Comparison of ENCODE assay signal across 11 mouse cellular contexts in the genomic region with DNA sequence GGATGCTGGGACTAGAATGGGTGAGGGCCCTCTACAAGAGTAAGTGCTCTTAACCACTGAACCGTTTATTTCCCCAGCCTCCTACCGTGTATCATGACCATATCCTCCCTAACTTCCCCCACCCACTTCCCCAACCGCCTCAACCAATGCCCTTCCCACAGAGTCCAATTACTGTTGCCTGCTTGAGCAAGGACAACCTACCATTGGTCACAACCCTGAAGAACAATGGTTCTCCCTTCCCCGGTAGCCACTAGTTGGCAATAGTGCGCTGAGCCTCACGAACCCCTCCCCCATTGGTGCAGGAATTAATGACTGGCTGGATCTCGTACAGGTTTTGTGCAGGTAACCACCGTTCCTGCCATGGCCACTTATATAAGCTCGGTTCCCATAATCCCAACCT. TPM values are rescaled to one million over a fixed set of nuclear protein-coding genes. Genes with fewer than 3 reads are reported as not detected.
A peak's percentile ranks its signal among the peaks of the same experiment; 100 is the strongest.
DNase-seq lines count a peak whose midpoint lies in the region; ATAC-seq lines count a peak whose summit lies in the region.
"Had no signal": no experiment of that assay in that cellular context is flagged by ENCODE, and none has a peak within 500 bp of the region (broad histone marks: within the 10 kb centered on the region; RNA-seq: fewer than 3 reads in every experiment).

No protein-coding gene starts in this region.

- no peaks in the 10 kb centered on the region for H3K9me3 ChIP-seq in liver, embryonic 16.5 days (replicated peaks; ENCODE audit: control insufficient read depth, low read length)
- no peaks in the 10 kb centered on the region for H3K9me3 ChIP-seq in midbrain, embryonic 10.5 days (replicated peaks)
- H3K9me3 ChIP-seq: embryonic facial prominence, embryonic 13.5 days had no signal

- H3K27me3 ChIP-seq in liver, embryonic 16.5 days (ENCODE audit: control insufficient read depth, insufficient read depth, low read depth, low read length) = no peaks in the 10 kb centered on the region
- no peaks in the 10 kb centered on the region for H3K27me3 ChIP-seq in splenic B cell, adult 2 months (ENCODE audit: control insufficient read depth, insufficient read depth, low read length, poor library complexity, severe bottlenecking)
- no peaks in the 10 kb centered on the region for H3K27me3 ChIP-seq in midbrain, embryonic 10.5 days (ENCODE audit: low read depth, poor library complexity, severe bottlenecking)
- H3K27me3 ChIP-seq: embryonic facial prominence, embryonic 13.5 days had no signal

- H3K4me2 ChIP-seq in liver, embryonic 16.5 days (ENCODE audit: low read depth, low read length) = no peak overlapping the region
- H3K4me2 ChIP-seq: embryonic facial prominence, embryonic 13.5 days had no signal

- peak; percentile 38 for DNase-seq in adrenal gland, postnatal 10 days
- no peak for DNase-seq in adrenal gland, postnatal 25 days
- peak; percentile 35 to 57 for DNase-seq in spleen, postnatal 36 days (ENCODE audit: low spot score in 2 of 2)
- no peak for DNase-seq in spleen, adult 12 weeks (ENCODE audit: low spot score)
- peak; percentile 59 for DNase-seq in splenic B cell, adult 2 months (ENCODE audit: low read depth, low spot score)
- no peak for DNase-seq in midbrain, embryonic 10.5 days (ENCODE audit: low spot score)
- DNase-seq in urinary bladder, adult 2 months (ENCODE audit: low spot score) = no peak
- DNase-seq: heart, adult 18-20 months had no signal

- no peak overlapping the region for H3K27ac ChIP-seq in liver, embryonic 16.5 days (ENCODE audit: low read length)
- no peak overlapping the region for H3K27ac ChIP-seq in midbrain, embryonic 10.5 days (replicated peaks)
- H3K27ac ChIP-seq: embryonic facial prominence, embryonic 13.5 days had no signal

- WGBS in liver, embryonic 16.5 days (ENCODE audit: insufficient replicate concordance) = 26% methylated on average over 9 of the region's 9 CpGs
- 60% methylated on average over 9 of the region's 9 CpGs for WGBS in midbrain, embryonic 10.5 days

- no peak overlapping the region for H3K4me3 ChIP-seq in liver, embryonic 16.5 days (ENCODE audit: low read depth, low read length)
- H3K4me3 ChIP-seq in midbrain, embryonic 10.5 days = no peak overlapping the region
- H3K4me3 ChIP-seq: embryonic facial prominence, embryonic 13.5 days; myocyte had no signal

- no peak overlapping the region for H3K9ac ChIP-seq in liver, embryonic 16.5 days (ENCODE audit: low read depth, low read length)
- H3K9ac ChIP-seq: embryonic facial prominence, embryonic 13.5 days had no signal

- ATAC-seq in liver, embryonic 16.5 days (ENCODE audit: low read depth) = peak; percentile 58

- no peaks in the 10 kb centered on the region for H3K36me3 ChIP-seq in liver, embryonic 16.5 days (ENCODE audit: control insufficient read depth, insufficient read depth)
- H3K36me3 ChIP-seq in splenic B cell, adult 2 months (ENCODE audit: control insufficient read depth, insufficient read depth, low read length, poor library complexity, severe bottlenecking) = no peaks in the 10 kb centered on the region
- no peaks in the 10 kb centered on the region for H3K36me3 ChIP-seq in midbrain, embryonic 10.5 days
- H3K36me3 ChIP-seq: embryonic facial prominence, embryonic 13.5 days had no signal

- H3K4me1 ChIP-seq in liver, embryonic 16.5 days (ENCODE audit: control insufficient read depth, low read depth, low read length) = peaks cover 3% of the 10 kb centered on the region
- peaks cover 11% of the 10 kb centered on the region for H3K4me1 ChIP-seq in midbrain, embryonic 10.5 days

RNA-seq across cellular contexts. Expression of a gene that starts 19.6 kb away (rescaled TPM):
- 1 to 10 TPM; 2.2 to 3.7 TPM for total RNA-seq in adrenal gland, postnatal 10 days (2021)
- total RNA-seq in adrenal gland, postnatal 25 days (2021) = 2.1 and 2.9 TPM in 2 replicates
- polyA plus RNA-seq in liver, embryonic 16.5 days (2015; fragmentation: Nextera tagmentation; extraction: Ambion mirVana) = 0.84 and 0.86 TPM in 2 replicates
- polyA plus RNA-seq in midbrain, embryonic 10.5 days (2016; fragmentation: Nextera tagmentation; extraction: Ambion mirVana) = 0.65 and 0.76 TPM in 2 replicates
- polyA plus RNA-seq in urinary bladder, adult 2 months (2012; rRNA removed) = 18.6 and 24.0 TPM in 2 replicates

RNA-seq across cellular contexts. Expression of a gene that starts 28.4 kb away (rescaled TPM):
- total RNA-seq in adrenal gland, postnatal 10 days (2021) = 1 to 10 TPM; 3.0 to 4.3 TPM
- 2.4 and 3.5 TPM in 2 replicates for total RNA-seq in adrenal gland, postnatal 25 days (2021)
- polyA plus RNA-seq in liver, embryonic 16.5 days (2015; fragmentation: Nextera tagmentation; extraction: Ambion mirVana) = 2.7 and 3.9 TPM in 2 replicates
- polyA plus RNA-seq in midbrain, embryonic 10.5 days (2016; fragmentation: Nextera tagmentation; extraction: Ambion mirVana) = 2.8 TPM in 2 replicates
- 6.4 and 7.0 TPM in 2 replicates for polyA plus RNA-seq in urinary bladder, adult 2 months (2012; rRNA removed)

Comparison
In these comparisons a context has a peak if more than half of its experiments do, and no peak if none do; other contexts are left out.
1. DNase-seq: peak in adrenal gland, postnatal 10 days (single experiment), spleen, postnatal 36 days (2 of 2) and splenic B cell, adult 2 months (single experiment); none in adrenal gland, postnatal 25 days (single experiment), spleen, adult 12 weeks (single experiment), midbrain, embryonic 10.5 days (single experiment) and urinary bladder, adult 2 months (single experiment).
2. RNA of a gene that starts 19.6 kb away (polyA plus RNA-seq): 18.6 to 24.0 TPM in urinary bladder, adult 2 months; 0.84 to 0.86 TPM in liver, embryonic 16.5 days and 0.65 to 0.76 TPM in midbrain, embryonic 10.5 days; every median in the first group is over 10 times any median in the second.